Mouse (Mus musculus): ENCODE measurements around the gene Ildr1. TPM values are rescaled to one million over a fixed set of nuclear protein-coding genes. Genes with fewer than 3 reads are reported as not detected.

Gene Ildr1
- total RNA-seq, 2 experiments from 2014 or later: 0.25 TPM

- DNase-seq: no peak
Measured at GRCm38 (mm10) chr16:36707702-36708423, 14.1 kb downstream of the Ildr1 start.

- DNase-seq: no peak
Measured at GRCm38 (mm10) chr16:36708751-36709150, 15.0 kb downstream of the Ildr1 start.

DNA sequence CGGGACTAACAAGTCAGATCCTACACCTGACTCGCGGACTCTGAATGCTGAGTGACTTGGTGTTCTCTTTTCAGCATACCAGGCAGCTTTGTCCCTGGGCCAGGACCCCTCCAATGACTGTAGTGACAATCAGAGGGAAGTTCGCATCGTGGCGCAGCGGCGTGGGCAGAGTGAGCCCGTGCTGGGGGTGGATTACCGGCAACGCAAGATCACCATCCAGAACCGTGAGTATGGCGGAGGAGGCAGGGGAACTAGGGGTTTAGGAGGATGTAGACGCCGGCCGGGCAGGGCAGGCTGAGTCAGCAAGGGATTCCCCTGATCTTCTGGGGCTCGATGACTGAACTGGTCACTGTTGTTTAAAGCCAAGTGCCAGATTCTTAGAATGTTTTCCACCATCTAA lies 15.6 kb downstream of the Ildr1 start:
- DNase-seq: no peak

GRCm38 (mm10) chr16:36710794-36711193 lies 17.0 kb downstream of the Ildr1 start:
- DNase-seq: no peak

- DNase-seq: no peak
Measured at GRCm38 (mm10) chr16:36711760-36712159, 18.0 kb downstream of the Ildr1 start.

DNA sequence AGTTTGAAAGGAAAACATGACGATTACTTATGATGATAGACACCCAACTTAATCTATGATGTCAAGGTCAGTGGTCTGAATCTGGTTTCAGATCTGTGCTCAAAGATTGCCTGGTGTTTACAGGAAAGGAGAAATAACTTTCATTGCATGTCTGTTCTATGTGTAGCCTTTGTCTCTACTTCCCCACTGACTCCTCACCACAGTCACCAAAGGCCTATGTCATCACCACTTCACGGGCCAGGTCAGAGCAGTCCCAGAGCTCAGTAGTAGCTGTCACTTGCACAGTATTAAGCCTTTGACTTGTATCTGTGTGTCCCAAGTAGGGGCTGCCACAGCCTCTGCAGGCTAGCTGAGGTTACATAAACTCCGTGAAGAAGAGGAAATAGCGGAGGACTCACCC lies 23.7 kb downstream of the Ildr1 start:
- no peak for DNase-seq

DNA sequence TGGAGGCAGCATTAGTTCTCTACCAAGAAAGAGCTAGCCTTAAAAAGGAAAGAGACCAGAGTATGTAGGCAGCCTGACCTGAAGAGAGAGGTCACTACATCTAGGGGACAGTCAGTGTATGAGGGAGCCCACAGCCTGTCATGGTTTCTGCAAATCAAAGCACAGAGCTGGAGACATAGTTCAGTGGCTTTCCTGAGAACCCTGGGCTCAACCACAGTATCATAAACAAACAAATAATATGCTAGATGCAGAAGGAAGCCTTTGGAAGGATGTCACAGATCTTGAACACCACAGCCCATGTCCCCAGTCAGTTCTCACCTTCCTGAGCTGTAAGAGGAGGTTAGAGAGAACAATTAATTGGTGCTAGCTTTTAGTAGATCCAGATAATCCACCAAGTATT lies 24.9 kb downstream of the Ildr1 start:
- DNase-seq: no peak

DNA sequence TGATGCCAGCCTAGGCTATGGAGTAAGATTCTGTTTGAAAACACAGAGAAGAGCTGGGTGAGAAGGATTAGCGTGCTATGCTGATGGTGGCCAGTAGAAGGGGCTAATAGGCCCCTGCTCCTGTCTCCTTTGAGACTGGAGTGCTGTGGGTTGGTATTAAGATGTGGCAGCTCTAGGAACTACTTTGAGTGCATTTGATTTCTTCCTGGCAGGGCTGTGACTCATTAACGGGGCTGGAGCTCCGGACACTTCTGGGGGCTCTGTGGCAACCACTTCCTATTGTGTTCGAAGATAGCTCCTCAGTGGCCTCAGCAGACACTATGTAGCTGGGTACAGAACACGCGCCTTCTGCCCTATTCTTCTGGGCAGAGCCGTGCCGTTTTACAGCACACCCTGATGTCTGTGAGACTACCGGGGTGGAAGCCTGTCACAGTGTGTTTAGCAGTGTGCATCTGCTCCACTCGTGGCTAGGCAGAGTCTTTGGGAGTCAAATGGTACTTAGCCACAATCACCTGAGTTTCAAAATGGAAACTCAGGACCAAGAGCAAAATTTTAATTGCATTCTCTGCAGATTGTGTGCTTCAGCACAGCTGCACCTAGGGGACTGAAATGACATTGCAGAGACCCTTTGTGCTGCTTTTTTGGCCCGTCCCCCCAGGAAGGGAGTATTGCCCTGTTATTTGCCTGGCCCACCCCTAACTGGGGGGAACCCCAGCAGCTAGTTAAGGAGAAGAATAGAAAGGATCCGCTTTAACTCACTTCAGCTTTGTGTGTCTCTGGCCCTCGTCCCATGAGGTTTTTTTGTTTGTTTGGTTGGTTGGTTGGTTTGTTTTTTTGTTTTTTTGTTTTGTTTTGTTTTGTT lies 26.6 kb downstream of the Ildr1 start:
- no peak for DNase-seq

DNA sequence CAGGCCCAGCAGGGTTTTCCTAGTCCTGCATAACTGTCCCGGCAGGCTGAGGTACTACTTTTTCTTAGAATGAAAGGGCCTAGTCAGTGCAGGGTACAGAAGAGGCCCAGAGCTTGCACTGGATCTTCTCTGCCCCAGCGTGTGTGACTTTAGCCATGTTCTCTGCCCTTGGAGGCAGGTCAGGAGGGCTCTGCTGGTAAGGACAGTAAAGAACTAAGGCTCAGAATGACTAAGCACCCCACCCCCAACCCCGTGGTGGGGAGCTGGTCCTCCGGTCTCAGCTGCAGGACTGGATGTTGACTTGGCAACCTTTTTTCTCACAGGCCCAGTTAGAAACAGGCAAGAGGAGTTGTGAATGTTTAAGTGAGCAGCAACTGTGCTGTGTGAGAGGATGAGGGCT lies 29.0 kb downstream of the Ildr1 start:
- DNase-seq: no peak

DNA sequence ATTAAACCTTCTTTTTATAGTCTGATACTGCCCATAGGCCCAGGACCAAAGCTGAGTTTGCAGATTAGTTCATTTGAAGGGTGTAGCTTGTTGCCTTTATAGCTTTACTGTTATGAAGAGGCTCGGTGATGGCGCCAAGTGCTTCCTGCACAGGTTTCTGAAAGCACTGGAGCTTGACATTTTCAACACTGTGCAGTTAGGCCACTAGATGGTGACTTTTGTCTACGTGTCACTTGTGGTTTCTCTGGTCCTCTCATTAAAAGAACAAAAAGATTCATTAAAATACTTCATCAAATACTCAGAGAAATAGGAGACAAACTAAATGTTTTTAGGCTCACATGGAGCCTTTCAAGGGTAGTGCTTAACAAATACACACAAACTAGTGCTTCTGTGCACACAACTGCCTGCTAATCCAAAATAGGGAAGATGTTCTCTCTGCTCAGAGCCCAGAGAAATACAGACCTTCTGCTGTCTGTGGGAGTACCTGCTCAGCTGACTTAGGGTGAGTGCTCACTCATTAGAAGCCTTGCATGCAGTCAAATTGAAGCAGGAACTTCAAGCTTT lies 30.2 kb downstream of the Ildr1 start:
- DNase-seq: peak in 1 of 2 experiments; percentile 13

GRCm38 (mm10) chr16:36728959-36729358 lies 35.2 kb downstream of the Ildr1 start:
- no peak for DNase-seq

- no peak for DNase-seq
Measured at GRCm38 (mm10) chr16:36732572-36732971, 38.8 kb downstream of the Ildr1 start.

- DNase-seq: no peak
Measured at GRCm38 (mm10) chr16:36733827-36734226, 40.0 kb downstream of the Ildr1 start.

DNA sequence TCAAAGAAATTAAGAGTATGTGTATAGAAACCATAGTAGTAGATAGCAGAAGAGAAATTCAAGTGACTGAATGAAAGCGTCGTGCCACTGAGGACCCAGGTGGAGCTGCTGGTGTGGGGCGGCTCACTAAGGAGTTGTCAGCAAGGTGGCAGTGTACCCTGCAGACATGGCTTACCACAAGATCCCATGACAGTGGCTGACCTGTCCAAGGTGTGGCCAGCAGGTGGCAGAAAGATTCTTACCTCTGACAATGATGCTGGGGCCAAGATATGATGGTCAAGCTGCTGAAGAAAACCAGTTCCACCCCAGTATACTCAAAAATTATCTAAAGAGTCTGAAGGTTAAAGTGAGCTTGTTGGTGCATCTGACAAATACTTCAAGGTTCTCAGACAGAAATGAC lies 41.6 kb downstream of the Ildr1 start:
- no peak for DNase-seq

- DNase-seq: no peak
Measured at GRCm38 (mm10) chr16:36739404-36739930, 45.7 kb downstream of the Ildr1 start.

DNA sequence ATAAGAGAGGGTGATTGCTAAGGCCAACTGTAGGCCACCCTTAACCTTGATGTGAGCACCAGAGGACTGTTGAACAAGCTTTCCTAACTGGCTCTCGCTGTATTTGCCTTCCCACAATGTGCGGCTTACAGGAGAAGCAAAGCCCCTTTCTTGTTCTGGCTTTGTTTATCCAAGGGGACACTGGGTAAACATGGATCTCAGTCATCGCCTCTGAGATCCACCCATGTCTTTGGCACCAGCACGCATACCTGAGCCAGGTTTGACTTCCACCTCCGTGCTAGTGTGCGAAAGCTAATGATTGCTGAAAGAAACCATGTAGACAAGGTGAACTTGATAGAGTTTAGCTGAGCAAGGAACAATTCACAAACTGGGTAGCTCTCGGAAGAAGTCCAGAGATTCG lies 49.8 kb downstream of the Ildr1 start:
- DNase-seq: no peak

DNA sequence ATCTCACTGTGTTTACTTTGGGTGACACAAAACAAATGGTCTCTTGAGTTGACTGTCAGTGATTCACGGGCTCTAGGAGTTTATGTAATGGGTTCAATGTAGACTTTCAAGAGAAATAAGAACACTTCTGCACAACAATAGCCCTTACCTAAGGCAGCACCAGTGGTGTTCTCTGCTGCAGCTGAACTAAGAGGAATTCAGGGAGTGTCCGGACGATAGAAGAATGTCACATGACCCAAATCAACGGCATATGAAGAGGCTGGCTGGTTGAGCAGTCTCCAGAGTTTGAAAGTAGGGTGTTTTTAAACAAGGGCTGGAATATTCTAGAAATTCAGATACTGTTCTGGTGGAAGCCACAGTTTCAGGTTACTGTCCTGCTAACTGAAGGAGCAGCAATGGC lies 53.3 kb downstream of the Ildr1 start:
- no peak for DNase-seq

DNA sequence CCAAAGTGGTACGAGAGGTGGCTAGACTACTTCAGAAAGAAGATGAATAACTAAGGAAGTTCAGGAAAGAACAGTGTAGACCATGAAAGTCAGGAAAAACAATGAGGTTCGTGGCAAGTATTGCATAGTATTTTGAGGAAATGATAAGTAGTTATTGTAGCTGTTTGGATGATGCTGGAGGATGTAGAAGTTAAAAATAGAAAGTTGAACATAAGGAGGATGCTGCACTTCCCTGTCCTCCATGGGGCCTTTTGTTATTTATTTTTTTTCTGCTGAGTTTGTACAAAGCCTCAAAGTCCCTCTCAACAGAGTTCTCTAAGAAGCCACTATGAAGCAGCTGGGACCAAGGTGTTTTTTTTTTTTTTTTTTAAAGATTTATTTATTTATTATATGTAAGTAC lies 54.0 kb downstream of the Ildr1 start:
- no peak for DNase-seq

GRCm38 (mm10) chr16:36751979-36752378 lies 58.2 kb downstream of the Ildr1 start:
- DNase-seq: no peak

- no peak for DNase-seq
Measured at GRCm38 (mm10) chr16:36770191-36770771, 76.5 kb downstream of the Ildr1 start.

DNA sequence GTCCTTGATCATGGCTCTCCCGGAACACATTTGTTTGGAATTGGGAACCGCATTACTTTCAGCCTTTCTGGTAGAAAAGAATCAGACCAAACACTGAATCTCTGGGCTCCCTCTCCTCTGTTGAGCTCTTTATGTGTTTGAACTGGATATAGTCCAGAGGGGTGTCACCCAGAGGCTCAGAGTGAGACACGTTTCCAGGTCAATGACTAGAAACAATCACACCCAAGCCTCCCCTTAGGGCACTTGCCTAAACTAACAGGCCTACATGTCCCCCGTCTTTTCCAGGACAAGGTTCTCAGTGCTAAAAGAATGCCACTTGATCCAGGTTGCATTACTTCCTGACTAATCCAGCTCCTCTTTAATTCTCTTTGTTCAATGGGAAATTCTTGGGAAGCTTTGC lies 77.1 kb downstream of the Ildr1 start:
- peak; percentile 11 to 20 for DNase-seq

DNA sequence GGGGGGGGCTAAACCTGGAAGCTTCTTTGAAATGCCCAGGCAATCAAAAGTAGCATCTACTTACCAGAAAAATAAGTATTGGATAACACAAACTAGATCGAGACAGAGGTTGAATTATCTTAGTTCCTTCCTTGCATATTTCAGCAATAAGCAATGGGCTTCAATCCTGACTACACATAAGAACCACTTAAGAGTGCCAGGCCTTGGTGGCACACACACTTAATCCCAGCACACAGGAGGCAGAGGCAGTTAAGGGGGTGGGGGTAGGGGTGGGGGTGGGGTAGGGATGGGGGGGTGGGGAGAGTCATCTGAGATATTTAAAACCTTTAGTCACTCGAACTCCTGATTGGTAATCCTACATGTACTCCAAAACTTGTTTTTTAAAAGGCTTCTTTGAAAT lies 77.5 kb downstream of the Ildr1 start:
- no peak for DNase-seq

GRCm38 (mm10) chr16:36771703-36772102 lies 77.9 kb downstream of the Ildr1 start:
- no peak for DNase-seq
